Mouse (Mus musculus): ENCODE results near the gene Ctrc. TPM values are rescaled to one million over a fixed set of nuclear protein-coding genes. Genes with fewer than 3 reads are reported as not detected.

The Ctrc gene
- not detected in 2 replicates for polyA plus RNA-seq (2016; fragmentation: Nextera tagmentation; extraction: Ambion mirVana)

- H3K9me3 ChIP-seq: no peaks in the 10 kb centered on the region
Observed at GRCm38 (mm10) chr4:141845999-141846398, at the start of gene Ctrc. Ctrc (minus strand) TSS chr4:141846359.

GRCm38 (mm10) chr4:141895772-141896171 is 49.6 kb upstream of the Ctrc start:
- WGBS: 86% methylated on average over 12 of the region's 12 CpGs
- no peaks in the 10 kb centered on the region for H3K36me3 ChIP-seq

More at GRCm38 (mm10) chr4:141845999-141846398, at the start of gene Ctrc:
- no peak for ATAC-seq (ENCODE audit: low FRiP score, low read depth)
- 86% methylated on average over 6 of the region's 6 CpGs for WGBS
- H3K4me1 ChIP-seq: no peaks in the 10 kb centered on the region
- H3K4me2 ChIP-seq (replicated peaks): no peak within 1 kb of the TSS
- no peaks in the 10 kb centered on the region for H3K27me3 ChIP-seq
- no peaks in the 10 kb centered on the region for H3K36me3 ChIP-seq
- H3K27ac ChIP-seq (replicated peaks): no peak within 1 kb of the TSS
- no peak within 1 kb of the TSS for H3K9ac ChIP-seq (replicated peaks)
- no peak within 1 kb of the TSS for H3K4me3 ChIP-seq

GRCm38 (mm10) chr4:141893157-141893784 is 47.1 kb upstream of the Ctrc start:
- no peak overlapping the region for H3K9ac ChIP-seq (replicated peaks)
- H3K27me3 ChIP-seq: no peaks in the 10 kb centered on the region
- H3K9me3 ChIP-seq: no peaks in the 10 kb centered on the region
- H3K4me1 ChIP-seq: peaks cover 20% of the 10 kb centered on the region
- no peak overlapping the region for H3K4me2 ChIP-seq (replicated peaks)
- no peak overlapping the region for H3K27ac ChIP-seq (replicated peaks)
- H3K36me3 ChIP-seq: no peaks in the 10 kb centered on the region
- H3K4me3 ChIP-seq: no peak overlapping the region
- ATAC-seq (ENCODE audit: low FRiP score, low read depth): no peak
- WGBS: 88% methylated on average over 8 of the region's 8 CpGs

More at GRCm38 (mm10) chr4:141895772-141896171, 49.6 kb upstream of the Ctrc start:
- Histone ChIP-seq H3K9me3 (no peaks in the 10 kb centered on the region), H3K4me3 (no peak overlapping the region), H3K27me3 (no peaks in the 10 kb centered on the region), H3K4me1 (peaks cover 44% of the 10 kb centered on the region), H3K4me2 (replicated peaks) (no peak overlapping the region), H3K9ac (replicated peaks) (no peak overlapping the region), H3K27ac (replicated peaks) (no peak overlapping the region)
- no peak for ATAC-seq (ENCODE audit: low FRiP score, low read depth)

- 48% methylated on average over 6 of the region's 6 CpGs for WGBS
- Histone ChIP-seq H3K4me2 (replicated peaks) (no peak overlapping the region), H3K27ac (replicated peaks) (no peak overlapping the region), H3K36me3 (no peaks in the 10 kb centered on the region), H3K27me3 (peaks cover 7% of the 10 kb centered on the region), H3K4me3 (no peak overlapping the region), H3K9ac (replicated peaks) (no peak overlapping the region), H3K4me1 (peaks cover 3% of the 10 kb centered on the region; the same call in 1 of the 2 replicates), H3K9me3 (no peaks in the 10 kb centered on the region)
- ATAC-seq (ENCODE audit: low FRiP score, low read depth): no peak
Observed at GRCm38 (mm10) chr4:141886385-141886968, 40.3 kb upstream of the Ctrc start.

- no peak overlapping the region for H3K27ac ChIP-seq (replicated peaks)
- peaks cover 7% of the 10 kb centered on the region for H3K27me3 ChIP-seq
- no peaks in the 10 kb centered on the region for H3K9me3 ChIP-seq
- 80% methylated on average over 9 of the region's 9 CpGs for WGBS
- no peak overlapping the region for H3K9ac ChIP-seq (replicated peaks)
- peaks cover 3% of the 10 kb centered on the region; the same call in 1 of the 2 replicates for H3K4me1 ChIP-seq
- H3K36me3 ChIP-seq: no peaks in the 10 kb centered on the region
- no peak overlapping the region for H3K4me2 ChIP-seq (replicated peaks)
- no peak overlapping the region for H3K4me3 ChIP-seq
- no peak for ATAC-seq (ENCODE audit: low FRiP score, low read depth)
Observed at GRCm38 (mm10) chr4:141885451-141885850, 39.3 kb upstream of the Ctrc start.

- peaks cover 3% of the 10 kb centered on the region; the same call in 1 of the 2 replicates for H3K4me1 ChIP-seq
- H3K27ac ChIP-seq (replicated peaks): no peak overlapping the region
- no peak overlapping the region for H3K9ac ChIP-seq (replicated peaks)
- ATAC-seq (ENCODE audit: low FRiP score, low read depth): no peak
- 93% methylated on average over 7 of the region's 7 CpGs for WGBS
- no peak overlapping the region for H3K4me3 ChIP-seq
- no peaks in the 10 kb centered on the region for H3K9me3 ChIP-seq
- no peaks in the 10 kb centered on the region for H3K36me3 ChIP-seq
- peaks cover 5% of the 10 kb centered on the region for H3K27me3 ChIP-seq
- H3K4me2 ChIP-seq (replicated peaks): no peak overlapping the region
Observed at GRCm38 (mm10) chr4:141882858-141883257, 36.7 kb upstream of the Ctrc start.

- Histone ChIP-seq H3K36me3 (no peaks in the 10 kb centered on the region), H3K9ac (replicated peaks) (no peak overlapping the region), H3K27ac (replicated peaks) (no peak overlapping the region), H3K4me2 (replicated peaks) (no peak overlapping the region), H3K4me3 (no peak overlapping the region), H3K9me3 (no peaks in the 10 kb centered on the region), H3K27me3 (0 out of 2 replicates have a peak, but pooled peaks cover 4% of the 10 kb centered on the region), H3K4me1 (peaks cover 3% of the 10 kb centered on the region; the same call in 1 of the 2 replicates)
- no peak for ATAC-seq (ENCODE audit: low FRiP score, low read depth)
- 81% methylated on average over 5 of the region's 5 CpGs for WGBS
Observed at GRCm38 (mm10) chr4:141881950-141882349, 35.8 kb upstream of the Ctrc start.

- 74% methylated on average over 10 of the region's 10 CpGs for WGBS
Observed at GRCm38 (mm10) chr4:141881289-141881914, 35.2 kb upstream of the Ctrc start.

GRCm38 (mm10) chr4:141879875-141880274 is 33.7 kb upstream of the Ctrc start:
- H3K9ac ChIP-seq (replicated peaks): no peak overlapping the region
- 65% methylated on average over 9 of the region's 9 CpGs for WGBS
- no peaks in the 10 kb centered on the region for H3K9me3 ChIP-seq
- peaks cover 10% of the 10 kb centered on the region; the same call in 1 of the 2 replicates for H3K27me3 ChIP-seq
- no peak for ATAC-seq (ENCODE audit: low FRiP score, low read depth)
- H3K4me1 ChIP-seq: peaks cover 8% of the 10 kb centered on the region
- H3K4me2 ChIP-seq (replicated peaks): no peak overlapping the region
- no peak overlapping the region for H3K27ac ChIP-seq (replicated peaks)
- no peak overlapping the region for H3K4me3 ChIP-seq
- no peaks in the 10 kb centered on the region for H3K36me3 ChIP-seq

More at GRCm38 (mm10) chr4:141881289-141881914, 35.2 kb upstream of the Ctrc start:
- H3K4me3 ChIP-seq: no peak overlapping the region
- no peak overlapping the region for H3K9ac ChIP-seq (replicated peaks)
- peaks cover under 1% of the 10 kb centered on the region; the same call in 1 of the 2 replicates for H3K4me1 ChIP-seq
- H3K9me3 ChIP-seq: no peaks in the 10 kb centered on the region
- H3K4me2 ChIP-seq (replicated peaks): no peak overlapping the region
- ATAC-seq (ENCODE audit: low FRiP score, low read depth): no peak
- H3K27ac ChIP-seq (replicated peaks): no peak overlapping the region
- peaks cover 7% of the 10 kb centered on the region; the same call in 1 of the 2 replicates for H3K27me3 ChIP-seq
- H3K36me3 ChIP-seq: no peaks in the 10 kb centered on the region

- Histone ChIP-seq H3K9ac (replicated peaks) (no peak overlapping the region), H3K9me3 (no peaks in the 10 kb centered on the region), H3K27me3 (peaks cover 10% of the 10 kb centered on the region; the same call in 1 of the 2 replicates), H3K27ac (replicated peaks) (no peak overlapping the region), H3K4me2 (replicated peaks) (no peak overlapping the region), H3K36me3 (no peaks in the 10 kb centered on the region), H3K4me1 (peaks cover 12% of the 10 kb centered on the region), H3K4me3 (no peak overlapping the region)
- 78% methylated on average over 4 of the region's 4 CpGs for WGBS
- ATAC-seq (ENCODE audit: low FRiP score, low read depth): no peak
Observed at GRCm38 (mm10) chr4:141879074-141879473, 32.9 kb upstream of the Ctrc start.

- Histone ChIP-seq H3K9me3 (no peaks in the 10 kb centered on the region), H3K27me3 (peaks cover 10% of the 10 kb centered on the region; the same call in 1 of the 2 replicates), H3K4me2 (replicated peaks) (no peak overlapping the region), H3K27ac (replicated peaks) (no peak overlapping the region), H3K36me3 (no peaks in the 10 kb centered on the region), H3K4me3 (no peak overlapping the region), H3K9ac (replicated peaks) (no peak overlapping the region), H3K4me1 (peaks cover 16% of the 10 kb centered on the region)
- no peak for ATAC-seq (ENCODE audit: low FRiP score, low read depth)
- 79% methylated on average over 7 of the region's 7 CpGs for WGBS
Observed at GRCm38 (mm10) chr4:141878621-141879020, 32.5 kb upstream of the Ctrc start.
